Mouse (Mus musculus): ENCODE data around the gene Capn11. TPM values are rescaled to one million over a fixed set of nuclear protein-coding genes. Genes with fewer than 3 reads are reported as not detected.

Gene Capn11
- polyA plus RNA-seq, 1 experiment from 2014 or later: 0.81 TPM

DNA sequence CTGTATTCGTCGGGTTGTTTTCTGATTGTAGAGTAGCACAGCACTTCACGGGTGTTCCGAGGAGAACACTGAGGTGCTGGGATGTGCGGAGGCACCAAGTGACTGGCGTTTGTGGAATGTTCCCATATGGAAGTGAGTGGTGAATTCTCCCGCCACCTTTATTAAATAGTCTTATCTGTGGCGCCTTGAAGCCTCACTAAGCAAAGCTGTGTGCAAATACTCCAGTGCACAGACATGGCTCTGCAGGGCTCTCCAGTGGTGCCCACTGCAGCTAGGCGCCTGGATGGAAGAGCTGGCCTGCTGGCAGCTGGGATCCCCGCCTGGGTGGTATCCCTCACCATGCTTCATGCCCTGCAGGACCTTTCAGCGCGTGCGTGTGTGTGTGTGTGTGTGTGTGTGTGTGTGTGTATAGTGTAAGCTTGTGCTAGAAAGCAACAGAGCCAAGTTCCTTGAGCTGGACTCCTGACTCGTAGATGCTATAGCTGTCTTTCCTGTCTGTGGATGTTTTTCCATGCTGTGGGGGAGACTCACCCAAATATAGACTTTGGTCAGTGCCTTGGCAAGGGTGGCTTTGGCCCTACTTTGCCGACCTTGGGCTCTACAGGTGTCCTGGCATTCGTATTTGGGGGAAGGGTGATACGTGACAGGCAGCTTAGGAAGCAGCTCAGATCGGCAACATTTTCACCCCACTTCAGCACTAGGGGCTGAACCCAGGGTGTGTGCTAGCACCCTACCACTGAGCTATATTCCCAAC is 34.9 kb upstream of the Capn11 start:
- Histone ChIP-seq H3K4me3 (no peak overlapping the region), H3K36me3 (replicated peaks) (peaks cover 27% of the 10 kb centered on the region), H3K27me3 (replicated peaks; ENCODE audit: low read depth, poor library complexity, severe bottlenecking) (no peaks in the 10 kb centered on the region), H3K4me1 (peaks cover 34% of the 10 kb centered on the region), H3K9me3 (no peaks in the 10 kb centered on the region), H3K27ac (replicated peaks) (no peak overlapping the region)
- 88% methylated on average over 18 of the region's 18 CpGs for WGBS
- no peak for DNase-seq (ENCODE audit: low spot score)

- Histone ChIP-seq H3K27ac (replicated peaks) (no peak overlapping the region), H3K4me1 (peaks cover 40% of the 10 kb centered on the region), H3K9me3 (no peaks in the 10 kb centered on the region), H3K36me3 (replicated peaks) (peaks cover 11% of the 10 kb centered on the region), H3K27me3 (replicated peaks; ENCODE audit: low read depth, poor library complexity, severe bottlenecking) (no peaks in the 10 kb centered on the region), H3K4me3 (no peak overlapping the region)
- WGBS: 69% methylated on average over 5 of the region's 5 CpGs
- no peak for DNase-seq (ENCODE audit: low spot score)
Observed at GRCm38 (mm10) chr17:45692159-45692558, 33.0 kb upstream of the Capn11 start.

- H3K36me3 ChIP-seq (replicated peaks): no peaks in the 10 kb centered on the region; the same call in 1 of the 2 replicates
- H3K4me1 ChIP-seq: peaks cover 45% of the 10 kb centered on the region
- no peak for DNase-seq (ENCODE audit: low spot score)
- no peaks in the 10 kb centered on the region for H3K27me3 ChIP-seq (replicated peaks; ENCODE audit: low read depth, poor library complexity, severe bottlenecking)
- WGBS: 90% methylated on average over 4 of the region's 4 CpGs
- H3K4me3 ChIP-seq: no peak overlapping the region
- H3K27ac ChIP-seq (replicated peaks): no peak overlapping the region
- no peaks in the 10 kb centered on the region for H3K9me3 ChIP-seq
Observed at GRCm38 (mm10) chr17:45690044-45690443, 30.9 kb upstream of the Capn11 start.

GRCm38 (mm10) chr17:45689120-45689519 is 30.0 kb upstream of the Capn11 start:
- Histone ChIP-seq H3K9me3 (no peaks in the 10 kb centered on the region), H3K4me1 (peaks cover 52% of the 10 kb centered on the region), H3K4me3 (no peak overlapping the region), H3K36me3 (replicated peaks) (no peaks in the 10 kb centered on the region; the same call in 1 of the 2 replicates), H3K27ac (replicated peaks) (no peak overlapping the region), H3K27me3 (replicated peaks; ENCODE audit: low read depth, poor library complexity, severe bottlenecking) (no peaks in the 10 kb centered on the region)
- no peak for DNase-seq (ENCODE audit: low spot score)
- 91% methylated on average over 9 of the region's 9 CpGs for WGBS

DNA sequence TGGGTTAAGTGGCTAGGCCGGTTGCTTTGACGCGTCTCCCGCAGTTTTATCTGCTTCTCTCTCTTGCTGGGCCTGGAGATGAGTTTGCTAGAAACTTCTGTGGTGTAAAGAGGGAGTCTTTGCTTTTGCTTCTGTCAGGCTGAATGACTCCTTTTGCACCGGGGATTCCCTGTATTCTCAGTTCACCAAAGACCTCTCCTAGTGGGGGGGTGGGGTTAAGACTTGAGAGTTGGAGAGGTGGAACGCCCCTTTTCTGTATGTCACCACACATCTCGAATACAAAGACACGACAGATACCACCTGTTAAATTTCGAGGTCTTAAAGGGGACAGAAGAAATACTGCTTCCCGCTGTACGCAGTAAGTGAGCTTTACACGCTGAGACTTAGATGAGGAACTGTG is 27.6 kb upstream of the Capn11 start, which contains the start of gene Tmem63b:
Tmem63b (minus strand) TSS at position 190 of the 400 bp plus-strand sequence.
- H3K9me3 ChIP-seq: no peaks in the 10 kb centered on the region
- peak within 1 kb of the TSS; percentile 95 for H3K27ac ChIP-seq (replicated peaks)
- H3K36me3 ChIP-seq (replicated peaks): no peaks in the 10 kb centered on the region; the same call in 1 of the 2 replicates
- WGBS: 14% methylated on average over 12 of the region's 12 CpGs
- DNase-seq (ENCODE audit: low spot score): no peak
- no peaks in the 10 kb centered on the region for H3K27me3 ChIP-seq (replicated peaks; ENCODE audit: low read depth, poor library complexity, severe bottlenecking)
- peaks cover 30% of the 10 kb centered on the region for H3K4me1 ChIP-seq
- H3K4me3 ChIP-seq: peak within 1 kb of the TSS; percentile 93

DNA sequence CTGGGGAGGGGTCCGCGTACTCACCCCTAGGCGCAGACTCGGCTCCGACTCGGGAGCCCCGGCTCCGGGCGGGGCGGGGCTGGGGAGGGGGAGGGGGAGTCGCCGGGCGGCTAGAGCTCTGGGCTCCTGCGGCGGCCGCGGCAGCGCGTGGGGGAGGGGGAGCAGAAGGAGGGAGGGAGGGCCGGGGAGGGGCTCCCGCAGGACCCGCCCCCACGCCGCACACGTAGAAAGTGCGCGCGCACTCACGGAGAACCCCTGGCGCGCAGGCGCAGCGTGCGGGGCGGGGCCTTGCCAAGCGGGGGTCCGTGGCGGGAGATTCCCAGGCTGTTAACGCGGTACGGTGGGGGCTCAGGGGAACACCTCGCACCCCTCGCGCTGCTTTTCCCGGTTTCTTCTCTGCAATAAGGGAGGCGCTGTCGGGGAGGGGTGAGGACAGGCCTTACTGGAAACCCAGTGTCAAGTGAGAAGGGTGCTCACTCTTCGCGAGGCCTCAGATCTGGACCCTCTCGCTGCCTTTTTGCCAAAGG is 27.0 kb upstream of the Capn11 start, which contains the start of gene Mrpl14:
Mrpl14 (plus strand) TSS at position 230 of the 527 bp plus-strand sequence.
- Histone ChIP-seq H3K27ac (replicated peaks) (peak within 1 kb of the TSS; percentile 95), H3K4me1 (peaks cover 29% of the 10 kb centered on the region), H3K4me3 (peak within 1 kb of the TSS; percentile 93), H3K9me3 (no peaks in the 10 kb centered on the region), H3K27me3 (replicated peaks; ENCODE audit: low read depth, poor library complexity, severe bottlenecking) (no peaks in the 10 kb centered on the region), H3K36me3 (replicated peaks) (no peaks in the 10 kb centered on the region; the same call in 1 of the 2 replicates)
- under 1% methylated on average over 50 of the region's 50 CpGs for WGBS
- DNase-seq (ENCODE audit: low spot score): peak; percentile 98

DNA sequence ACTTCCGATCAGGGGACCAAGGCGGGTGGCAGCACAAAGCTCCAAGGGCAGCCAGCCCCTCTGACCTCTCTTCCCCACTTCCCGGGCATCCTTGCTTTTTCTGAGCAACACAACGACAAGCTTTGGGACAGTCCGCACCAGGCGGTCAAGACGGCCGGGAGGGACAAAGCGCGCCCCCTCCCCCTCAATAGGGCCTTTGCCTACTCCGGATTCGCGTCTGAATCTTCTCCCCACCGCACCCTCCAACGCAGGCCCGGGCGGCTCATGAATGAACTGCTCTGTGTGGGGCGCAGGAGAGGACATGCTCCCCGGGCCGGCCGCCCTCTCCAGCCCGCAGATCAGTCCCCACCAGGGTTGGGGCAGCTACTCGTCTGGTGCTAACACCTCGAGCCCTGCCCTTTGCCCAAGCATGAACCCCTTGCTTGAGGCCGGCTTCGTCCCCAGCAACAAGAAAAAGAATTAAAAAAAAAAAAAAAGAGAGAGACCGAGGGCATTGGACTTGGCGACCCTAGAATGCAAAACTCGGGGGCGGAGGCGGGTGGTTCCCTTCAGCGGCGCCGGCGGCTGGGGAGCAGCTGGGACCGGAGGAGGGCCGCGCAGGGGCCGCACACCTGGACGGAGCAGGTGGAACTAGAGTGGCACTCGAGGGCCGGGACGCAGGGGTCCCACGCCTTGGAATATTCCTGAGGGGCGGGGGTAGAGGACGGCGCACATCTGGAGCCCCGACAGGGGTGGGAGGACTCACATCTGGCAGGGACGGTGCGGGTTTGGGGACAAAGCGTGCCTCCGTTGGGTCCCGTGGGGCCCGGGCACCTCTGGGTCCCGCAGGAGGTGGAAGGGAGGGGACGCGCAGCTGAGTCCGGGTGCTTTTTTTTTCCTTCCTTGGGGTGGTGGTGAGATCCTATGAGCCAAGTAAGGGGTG is 26.3 kb upstream of the Capn11 start:
- Histone ChIP-seq H3K4me1 (peaks cover 36% of the 10 kb centered on the region), H3K27me3 (replicated peaks; ENCODE audit: low read depth, poor library complexity, severe bottlenecking) (no peaks in the 10 kb centered on the region), H3K9me3 (no peaks in the 10 kb centered on the region), H3K36me3 (replicated peaks) (no peaks in the 10 kb centered on the region; the same call in 1 of the 2 replicates), H3K4me3 (peak overlapping the region; percentile 93), H3K27ac (replicated peaks) (peak overlapping the region; percentile 95)
- peak; percentile 75 for DNase-seq (ENCODE audit: low spot score)
- WGBS: under 1% methylated on average over 58 of the region's 58 CpGs

DNA sequence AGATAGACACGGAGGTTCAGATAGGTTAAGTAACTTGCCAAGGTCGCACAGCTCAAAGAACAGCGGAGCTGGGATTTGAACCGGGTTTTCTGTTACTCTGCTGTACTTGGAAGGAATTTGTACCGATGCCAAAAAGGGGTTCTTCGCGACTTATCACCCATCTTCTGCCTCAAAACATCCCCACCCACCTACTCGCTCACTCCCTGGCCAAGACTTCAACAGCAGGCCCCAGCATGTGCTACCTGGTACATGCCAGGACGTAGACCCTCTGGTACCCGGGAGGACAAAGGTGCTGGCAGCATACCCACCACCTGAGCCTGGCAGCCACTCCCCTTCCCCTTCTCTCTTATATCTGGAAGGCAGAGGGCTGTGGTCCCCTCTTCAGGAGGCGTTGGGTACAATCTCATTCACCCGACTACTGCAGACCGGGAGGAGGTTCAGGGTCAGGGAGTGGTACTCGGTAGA is 25.6 kb upstream of the Capn11 start:
- WGBS: 31% methylated on average over 14 of the region's 14 CpGs
- no peaks in the 10 kb centered on the region for H3K9me3 ChIP-seq
- peaks cover 37% of the 10 kb centered on the region for H3K4me1 ChIP-seq
- peak overlapping the region; percentile 95 for H3K27ac ChIP-seq (replicated peaks)
- H3K27me3 ChIP-seq (replicated peaks; ENCODE audit: low read depth, poor library complexity, severe bottlenecking): no peaks in the 10 kb centered on the region
- H3K36me3 ChIP-seq (replicated peaks): no peaks in the 10 kb centered on the region; the same call in 1 of the 2 replicates
- DNase-seq (ENCODE audit: low spot score): no peak
- peak overlapping the region; percentile 93 for H3K4me3 ChIP-seq

GRCm38 (mm10) chr17:45682843-45683242 is 23.7 kb upstream of the Capn11 start:
- no peak for DNase-seq (ENCODE audit: low spot score)
- Histone ChIP-seq H3K4me3 (no peak overlapping the region), H3K4me1 (peaks cover 51% of the 10 kb centered on the region), H3K9me3 (no peaks in the 10 kb centered on the region), H3K27ac (replicated peaks) (no peak overlapping the region), H3K36me3 (replicated peaks) (peaks cover 16% of the 10 kb centered on the region), H3K27me3 (replicated peaks; ENCODE audit: low read depth, poor library complexity, severe bottlenecking) (no peaks in the 10 kb centered on the region)
- WGBS: 93% methylated on average over 4 of the region's 4 CpGs

- DNase-seq (ENCODE audit: low spot score): peak; percentile 39
- peaks cover 42% of the 10 kb centered on the region for H3K4me1 ChIP-seq
- 98% methylated on average over 1 of the region's 1 CpGs for WGBS
Observed at GRCm38 (mm10) chr17:45681588-45681987, 22.5 kb upstream of the Capn11 start.

GRCm38 (mm10) chr17:45680391-45680980 is 21.4 kb upstream of the Capn11 start:
- H3K9me3 ChIP-seq: no peaks in the 10 kb centered on the region
- peaks cover 40% of the 10 kb centered on the region for H3K4me1 ChIP-seq
- peak overlapping the region; percentile 14 for H3K4me3 ChIP-seq
- no peaks in the 10 kb centered on the region for H3K27me3 ChIP-seq (replicated peaks; ENCODE audit: low read depth, poor library complexity, severe bottlenecking)
- peaks cover 38% of the 10 kb centered on the region for H3K36me3 ChIP-seq (replicated peaks)
- peak; percentile 46 for DNase-seq (ENCODE audit: low spot score)
- 52% methylated on average over 8 of the region's 8 CpGs for WGBS
- H3K27ac ChIP-seq (replicated peaks): peak overlapping the region; percentile 40

More at GRCm38 (mm10) chr17:45681588-45681987, 22.5 kb upstream of the Capn11 start:
- Histone ChIP-seq H3K27me3 (replicated peaks; ENCODE audit: low read depth, poor library complexity, severe bottlenecking) (no peaks in the 10 kb centered on the region), H3K9me3 (no peaks in the 10 kb centered on the region), H3K27ac (replicated peaks) (no peak overlapping the region), H3K4me3 (no peak overlapping the region), H3K36me3 (replicated peaks) (peaks cover 27% of the 10 kb centered on the region)

DNA sequence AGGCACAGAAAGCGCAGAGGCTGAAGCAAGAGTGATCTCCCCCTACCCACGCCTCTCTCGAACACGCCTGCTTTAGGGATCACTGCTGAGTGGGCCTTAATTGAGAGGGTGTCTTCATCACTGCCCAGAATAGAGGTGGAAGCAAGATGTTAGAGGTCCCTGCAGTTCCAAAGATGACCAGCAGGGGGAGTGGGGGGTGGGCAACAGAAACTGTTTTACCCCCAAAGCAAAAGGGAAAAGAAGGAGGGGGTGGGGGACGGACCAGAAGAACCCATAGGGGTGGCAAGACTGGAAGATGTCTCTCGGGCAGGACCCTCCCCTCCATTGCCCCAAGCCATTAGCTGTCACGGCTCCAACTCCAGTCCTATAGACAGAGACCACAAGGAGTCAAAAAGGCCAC is 19.0 kb upstream of the Capn11 start:
- DNase-seq (ENCODE audit: low spot score): peak; percentile 78
- Histone ChIP-seq H3K4me3 (no peak overlapping the region), H3K27ac (replicated peaks) (no peak overlapping the region), H3K9me3 (no peaks in the 10 kb centered on the region), H3K27me3 (replicated peaks; ENCODE audit: low read depth, poor library complexity, severe bottlenecking) (no peaks in the 10 kb centered on the region), H3K36me3 (replicated peaks) (peaks cover 62% of the 10 kb centered on the region), H3K4me1 (peaks cover 29% of the 10 kb centered on the region)
- 31% methylated on average over 7 of the region's 7 CpGs for WGBS

Measured in embryonic facial prominence, embryonic 10.5 days (tissue).